Mouse (Mus musculus) adrenal gland, adult 8-10 months (tissue): ENCODE measurements around the gene Repin1. TPM values are rescaled to one million over a fixed set of nuclear protein-coding genes. Genes with fewer than 3 reads are reported as not detected.
A peak's percentile ranks its signal among the peaks of the same experiment; 100 is the strongest.
"Not testable (repeated sequence)": the region's sequence is repeated elsewhere in the genome, so short reads cannot be mapped to it uniquely, and the experiment has no call there.

ENCODE experiments used
- DNase-seq: peaks from one replicate; pipeline ENCODE4 v3.0.0; 2022
- total RNA-seq, 4 experiments: library from RNA; stranded (reverse); gene quantifications; 2 replicates each; pipeline ENCODE4 v1.2.4; 2022

The Repin1 gene
- total RNA-seq, 4 experiments from 2014 or later = 59.1 to 84.5 (median 79.5) TPM

DNA sequence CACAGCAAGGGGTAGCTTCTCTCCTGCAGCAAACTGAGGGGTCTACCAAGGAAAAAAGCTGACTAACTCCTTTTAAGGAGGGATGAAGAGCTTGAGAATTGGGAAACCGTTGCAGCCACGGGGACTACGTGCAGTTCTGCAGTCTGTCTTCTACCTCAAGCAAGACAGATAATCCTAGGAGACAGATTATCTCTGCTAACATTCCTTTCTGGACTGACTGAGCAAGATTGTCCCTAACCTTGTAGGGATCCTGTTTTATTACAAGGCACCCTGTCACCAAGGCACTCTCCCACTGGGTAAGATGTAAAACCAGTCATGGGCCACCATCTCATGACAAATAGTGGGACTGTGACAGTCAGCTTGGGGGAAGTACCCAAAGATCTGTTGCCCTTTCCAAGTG, 12.4 kb upstream of the Repin1 start:
- DNase-seq = no peak

GRCm38 (mm10) chr6:48582037-48582436, 11.6 kb upstream of the Repin1 start:
- DNase-seq = no peak

DNA sequence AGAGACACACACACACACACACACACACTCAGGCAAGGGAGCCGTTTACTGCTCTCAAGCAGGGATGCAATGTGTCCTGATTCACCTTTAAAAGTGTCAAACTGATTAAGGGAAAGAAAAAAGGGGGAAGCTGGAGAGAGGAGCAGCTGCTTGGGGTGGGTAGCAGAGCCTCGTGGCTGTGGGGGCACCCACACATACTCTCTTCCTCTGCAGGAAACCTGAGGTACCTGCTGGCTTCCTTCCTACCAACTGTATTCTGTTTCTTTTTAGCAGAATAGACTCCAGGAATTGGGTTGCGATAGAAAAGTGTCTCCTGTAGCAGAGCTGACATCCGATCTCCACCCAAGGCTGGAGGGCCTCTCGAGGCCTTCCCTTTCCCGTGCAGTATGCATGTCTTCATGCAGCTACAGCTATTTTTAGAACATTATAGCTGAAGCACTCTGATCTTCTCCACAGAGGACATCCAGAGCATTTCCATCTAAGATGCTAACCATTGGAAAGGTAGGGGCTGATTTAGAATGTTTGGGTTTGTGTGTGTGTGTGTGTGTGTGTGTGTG, 4.4 kb upstream of the Repin1 start, which contains the start of gene Gm45021:
TSS of gene Gm45021 (plus strand) at position 417 of the 557 bp plus-strand sequence.
- DNase-seq = no peak

- no peak for DNase-seq
These were observed 2.4 kb upstream of the Repin1 start for GRCm38 (mm10) chr6:48591221-48591845.

DNA sequence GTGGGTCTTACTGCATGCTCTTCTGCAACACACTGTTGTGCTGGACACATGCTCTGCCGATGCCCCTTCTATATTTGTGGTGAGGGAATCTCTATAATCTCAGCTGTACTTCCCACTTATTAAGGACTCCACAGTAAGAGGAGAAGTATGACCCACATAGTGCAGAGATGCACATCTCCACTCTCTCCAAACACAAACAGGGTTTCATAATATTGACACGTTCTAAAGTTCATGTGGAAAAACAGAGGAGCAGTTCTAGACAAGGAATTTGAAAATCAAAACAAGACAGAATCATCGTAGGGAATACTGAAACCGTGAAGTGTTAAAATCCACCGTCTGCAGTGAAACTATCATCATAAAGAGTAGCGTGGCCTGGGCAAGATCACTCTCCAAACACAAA, 1.8 kb upstream of the Repin1 start:
- DNase-seq = no peak

GRCm38 (mm10) chr6:48594043-48594738, 508 bp downstream of the Repin1 start:
- peak; percentile 70 for DNase-seq

GRCm38 (mm10) chr6:48595278-48595677, 1.6 kb downstream of the Repin1 start:
- DNase-seq = no peak

GRCm38 (mm10) chr6:48596545-48597232, 3.0 kb downstream of the Repin1 start:
- DNase-seq = no peak

- no peak for DNase-seq
These were observed 3.5 kb downstream of the Repin1 start for GRCm38 (mm10) chr6:48597233-48597625.

GRCm38 (mm10) chr6:48600594-48600993, 6.9 kb downstream of the Repin1 start:
- no peak for DNase-seq

DNA sequence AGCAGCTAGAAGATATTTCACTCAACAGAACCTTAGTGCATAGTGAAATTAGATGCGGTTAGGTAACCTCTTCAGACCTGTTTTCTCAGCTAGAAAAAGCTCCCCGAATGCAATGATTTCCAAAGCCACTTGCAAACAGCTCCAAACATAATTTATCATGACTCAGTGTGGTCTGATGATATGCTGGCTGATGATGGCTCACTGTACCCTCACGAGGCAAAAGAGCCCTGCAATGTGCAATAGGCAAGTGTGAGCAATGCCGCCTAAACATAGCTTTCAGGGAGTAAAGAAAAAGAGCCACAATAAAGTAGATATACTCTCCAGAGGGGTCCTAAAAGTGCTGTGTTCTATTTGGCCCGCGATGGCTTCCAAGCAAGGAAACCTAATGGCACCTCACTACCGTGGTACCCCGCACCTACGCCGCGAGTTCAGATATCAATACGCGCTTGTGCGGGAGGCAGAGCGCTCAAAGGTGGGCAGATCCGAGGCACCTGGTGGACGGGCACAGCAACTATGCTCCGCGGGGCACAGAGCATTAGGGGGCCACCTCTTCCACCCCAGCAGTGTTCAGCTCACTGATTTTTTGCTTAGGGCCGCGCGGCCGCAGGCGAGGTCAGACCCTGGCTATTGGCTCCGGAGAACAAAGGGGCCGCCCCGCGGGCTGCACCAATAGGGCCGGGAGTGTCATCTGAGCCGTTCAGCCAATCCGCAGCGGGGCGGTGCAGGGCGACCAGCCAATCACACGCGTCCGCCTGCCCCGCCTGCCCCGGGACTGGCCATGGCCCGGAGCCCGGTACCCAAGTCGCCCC, 7.8 kb downstream of the Repin1 start, which contains the start of gene Zfp775:
TSS of gene Zfp775 (plus strand) at position 793 of the 809 bp plus-strand sequence.
- peak; percentile 96 for DNase-seq

- no peak for DNase-seq
These were observed 8.5 kb downstream of the Repin1 start for GRCm38 (mm10) chr6:48602080-48602741.

- peak; percentile 74 for DNase-seq
These were observed 14.4 kb downstream of the Repin1 start for GRCm38 (mm10) chr6:48608124-48608523.

DNA sequence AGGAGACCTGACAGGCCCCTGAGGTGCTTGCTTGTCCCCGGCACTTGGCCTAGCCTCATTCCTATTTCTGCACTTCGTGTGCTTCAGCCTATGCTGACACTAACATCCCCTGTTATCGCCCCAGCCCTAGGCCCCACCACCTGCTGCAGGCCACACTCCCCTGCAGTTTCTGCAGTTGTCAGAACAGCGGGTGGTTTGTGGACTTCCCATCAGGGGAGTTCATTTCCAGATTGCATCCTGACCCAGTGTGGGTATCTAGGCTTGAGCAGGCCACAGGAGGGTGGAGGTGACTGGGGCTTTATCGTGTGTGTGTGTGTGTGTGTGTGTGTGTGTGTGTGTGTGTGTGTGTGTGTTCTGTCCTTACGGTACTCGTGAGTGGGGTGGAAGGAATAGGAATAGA, 15.8 kb downstream of the Repin1 start:
- DNase-seq = no peak

DNA sequence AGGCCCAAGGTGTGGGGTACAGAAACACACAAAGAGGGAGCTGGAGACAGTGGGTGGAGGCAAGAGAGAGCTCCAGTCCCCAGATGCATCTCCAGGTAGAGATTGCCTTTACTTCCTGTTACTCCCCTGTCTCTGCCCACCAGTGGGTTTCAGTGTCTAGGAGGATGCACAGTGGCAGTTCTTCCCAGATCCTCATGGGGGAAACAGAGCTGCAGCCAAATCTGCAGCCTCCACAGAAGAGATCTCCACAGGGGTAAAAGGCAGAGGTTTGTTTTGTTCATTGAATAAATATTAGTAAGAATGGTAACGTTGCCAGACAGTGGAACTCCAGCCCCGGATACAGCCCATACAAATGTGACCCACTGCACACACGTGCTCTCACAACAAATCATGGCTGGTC, 17.0 kb downstream of the Repin1 start:
- DNase-seq = no peak

DNA sequence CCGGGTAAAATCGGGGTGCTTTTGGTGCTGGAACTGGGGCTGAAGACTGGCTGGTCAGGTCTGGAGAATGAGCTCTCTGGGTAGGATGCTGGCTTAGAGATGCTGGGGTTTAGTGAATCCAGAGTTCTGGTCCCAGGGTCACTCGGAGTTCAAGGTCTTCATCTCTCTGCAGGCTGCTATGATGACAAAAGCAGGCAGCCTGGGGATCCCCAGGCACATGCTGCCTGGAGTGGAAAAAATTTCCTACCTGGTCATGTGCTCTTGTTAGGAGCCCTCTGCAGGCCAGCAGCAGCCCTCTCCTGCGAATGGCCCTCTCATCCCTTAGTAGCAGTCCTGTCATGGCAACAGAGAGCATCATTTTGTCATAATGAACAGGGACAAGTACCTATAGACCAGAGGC, 19.8 kb downstream of the Repin1 start:
- no peak for DNase-seq

GRCm38 (mm10) chr6:48614756-48615155, 21.1 kb downstream of the Repin1 start:
- no peak for DNase-seq

- no peak for DNase-seq
These were observed 26.3 kb downstream of the Repin1 start for GRCm38 (mm10) chr6:48620031-48620430.

- DNase-seq = not testable (repeated sequence)
These were observed 28.6 kb downstream of the Repin1 start for GRCm38 (mm10) chr6:48622186-48622843.

- peak; percentile 53 for DNase-seq
These were observed 29.8 kb downstream of the Repin1 start for GRCm38 (mm10) chr6:48623460-48623859.

DNA sequence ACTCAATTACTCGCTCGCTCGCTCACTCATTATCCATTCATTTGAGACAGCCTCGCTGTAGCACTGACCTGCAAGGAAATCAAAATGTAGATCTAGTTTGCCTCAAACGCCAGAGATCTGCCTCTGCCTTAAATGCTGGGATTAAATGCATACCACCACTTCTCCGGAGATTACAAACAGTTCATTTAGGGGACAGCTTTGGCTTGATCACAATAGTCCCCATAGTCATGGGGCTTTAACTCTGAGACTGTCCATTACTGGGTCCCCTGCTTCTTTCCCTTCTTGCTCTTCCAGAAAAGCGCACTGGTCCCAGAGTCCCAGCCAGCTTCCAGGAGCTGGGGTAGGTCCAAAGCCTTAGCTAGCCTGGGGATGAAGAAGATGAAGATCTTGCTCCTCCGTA, 32.8 kb downstream of the Repin1 start, which contains the start of gene AI854703:
TSS of gene AI854703 (plus strand) at position 301 of the 400 bp plus-strand sequence.
- DNase-seq = no peak
